Mouse (Mus musculus) layer of hippocampus, adult 18-20 months (tissue): Measurements from ENCODE around the gene Chil1. TPM values are rescaled to one million over a fixed set of nuclear protein-coding genes. Genes with fewer than 3 reads are reported as not detected.
A peak's percentile ranks its signal among the peaks of the same experiment; 100 is the strongest.

Experiments
- DNase-seq, 2 experiments: peaks; one replicate each; pipeline ENCODE4 v3.0.0; 2022; ENCODE audit warnings: low spot score in 2 of 2
- total RNA-seq, 2 experiments: library from RNA; stranded (reverse); gene quantifications; 2 replicates each; pipeline ENCODE4 v1.2.3; 2021

The Chil1 gene
- total RNA-seq, 2 experiments from 2014 or later: 17.2 to 22.4 TPM

- DNase-seq: peak in 1 of 2 experiments; percentile 72
These were observed 19.9 kb downstream of the Chil1 start for GRCm38 (mm10) chr1:134201751-134202420.

GRCm38 (mm10) chr1:134204230-134204629, 22.3 kb downstream of the Chil1 start:
- peak; percentile 67 to 83 for DNase-seq

GRCm38 (mm10) chr1:134205296-134206018, 23.5 kb downstream of the Chil1 start:
- no peak for DNase-seq

- no peak for DNase-seq
These were observed 24.1 kb downstream of the Chil1 start for GRCm38 (mm10) chr1:134206085-134206484.

GRCm38 (mm10) chr1:134210179-134210755, 28.3 kb downstream of the Chil1 start:
- DNase-seq: no peak

- DNase-seq: no peak
These were observed 29.1 kb downstream of the Chil1 start for GRCm38 (mm10) chr1:134211043-134211442.

- no peak for DNase-seq
These were observed 29.7 kb downstream of the Chil1 start for GRCm38 (mm10) chr1:134211631-134212030.

- DNase-seq: no peak
These were observed 30.4 kb downstream of the Chil1 start for GRCm38 (mm10) chr1:134212351-134212750.

GRCm38 (mm10) chr1:134213405-134213804, 31.4 kb downstream of the Chil1 start:
- peak in 1 of 2 experiments; percentile 60 for DNase-seq

- no peak for DNase-seq
These were observed 33.1 kb downstream of the Chil1 start for GRCm38 (mm10) chr1:134215059-134215458.

- no peak for DNase-seq
These were observed 34.0 kb downstream of the Chil1 start for GRCm38 (mm10) chr1:134215751-134216628.

GRCm38 (mm10) chr1:134216629-134216971, 34.6 kb downstream of the Chil1 start:
- no peak for DNase-seq

GRCm38 (mm10) chr1:134217028-134217481, 35.1 kb downstream of the Chil1 start:
- no peak for DNase-seq

- no peak for DNase-seq
These were observed 36.0 kb downstream of the Chil1 start for GRCm38 (mm10) chr1:134217942-134218341.

GRCm38 (mm10) chr1:134219608-134220007, 37.6 kb downstream of the Chil1 start:
- DNase-seq: no peak

GRCm38 (mm10) chr1:134221172-134221571, 39.2 kb downstream of the Chil1 start:
- DNase-seq: no peak

GRCm38 (mm10) chr1:134222122-134223055, 40.4 kb downstream of the Chil1 start:
- no peak for DNase-seq

GRCm38 (mm10) chr1:134224649-134225227, 42.8 kb downstream of the Chil1 start:
- DNase-seq: no peak

- no peak for DNase-seq
These were observed 43.4 kb downstream of the Chil1 start for GRCm38 (mm10) chr1:134225375-134225774.

GRCm38 (mm10) chr1:134226739-134227138, 44.8 kb downstream of the Chil1 start:
- no peak for DNase-seq
